Mouse (Mus musculus): ENCODE results near the gene Unc13b. TPM values are rescaled to one million over a fixed set of nuclear protein-coding genes. Genes with fewer than 3 reads are reported as not detected.

Gene Unc13b
- total RNA-seq, 2 experiments from 2014 or later, result 0.52 to 2.5 TPM

GRCm38 (mm10) chr4:43036356-43036755 is 22.4 kb upstream of the Unc13b start:
- no peak for ATAC-seq (replicated peaks; ENCODE audit: low FRiP score, low TSS enrichment, poor library complexity, severe bottlenecking)

GRCm38 (mm10) chr4:43037860-43038566 is 20.7 kb upstream of the Unc13b start:
- ATAC-seq (replicated peaks; ENCODE audit: low FRiP score, low TSS enrichment, poor library complexity, severe bottlenecking), result peak; percentile 77

- no peak for ATAC-seq (replicated peaks; ENCODE audit: low FRiP score, low TSS enrichment, poor library complexity, severe bottlenecking)
Measured at GRCm38 (mm10) chr4:43038567-43039495, 19.9 kb upstream of the Unc13b start.

- ATAC-seq (replicated peaks; ENCODE audit: low FRiP score, low TSS enrichment, poor library complexity, severe bottlenecking), result no peak
Measured at GRCm38 (mm10) chr4:43039609-43040008, 19.1 kb upstream of the Unc13b start.

- peak; percentile 90 for ATAC-seq (replicated peaks; ENCODE audit: low FRiP score, low TSS enrichment, poor library complexity, severe bottlenecking)
Measured at GRCm38 (mm10) chr4:43040114-43040572, 18.6 kb upstream of the Unc13b start.

GRCm38 (mm10) chr4:43040881-43041547 is 17.7 kb upstream of the Unc13b start:
- ATAC-seq (replicated peaks; ENCODE audit: low FRiP score, low TSS enrichment, poor library complexity, severe bottlenecking), result no peak

- ATAC-seq (replicated peaks; ENCODE audit: low FRiP score, low TSS enrichment, poor library complexity, severe bottlenecking), result peak; percentile 25; the same call in 1 of the 2 replicates
Measured at GRCm38 (mm10) chr4:43043644-43044357, 15.0 kb upstream of the Unc13b start.

GRCm38 (mm10) chr4:43044673-43045072 is 14.1 kb upstream of the Unc13b start:
- no peak for ATAC-seq (replicated peaks; ENCODE audit: low FRiP score, low TSS enrichment, poor library complexity, severe bottlenecking)

- ATAC-seq (replicated peaks; ENCODE audit: low FRiP score, low TSS enrichment, poor library complexity, severe bottlenecking), result no peak
Measured at GRCm38 (mm10) chr4:43045285-43045658, 13.5 kb upstream of the Unc13b start.

GRCm38 (mm10) chr4:43045659-43046302 is 13.0 kb upstream of the Unc13b start, which contains the start of gene Fam214b:
Gene Fam214b (minus strand): TSS chr4:43046220.
- ATAC-seq (replicated peaks; ENCODE audit: low FRiP score, low TSS enrichment, poor library complexity, severe bottlenecking), result peak; percentile 91

- no peak for ATAC-seq (replicated peaks; ENCODE audit: low FRiP score, low TSS enrichment, poor library complexity, severe bottlenecking)
Measured at GRCm38 (mm10) chr4:43046607-43047006, 12.1 kb upstream of the Unc13b start.

- 0 out of 2 replicates have a peak, but pooled peaks have one; percentile 38 for ATAC-seq (replicated peaks; ENCODE audit: low FRiP score, low TSS enrichment, poor library complexity, severe bottlenecking)
Measured at GRCm38 (mm10) chr4:43047231-43047630, 11.5 kb upstream of the Unc13b start.

GRCm38 (mm10) chr4:43052627-43053026 is 6.1 kb upstream of the Unc13b start:
- peak; percentile 88 for ATAC-seq (replicated peaks; ENCODE audit: low FRiP score, low TSS enrichment, poor library complexity, severe bottlenecking)

GRCm38 (mm10) chr4:43057654-43058053 is 1.1 kb upstream of the Unc13b start:
- no peak for ATAC-seq (replicated peaks; ENCODE audit: low FRiP score, low TSS enrichment, poor library complexity, severe bottlenecking)

- ATAC-seq (replicated peaks; ENCODE audit: low FRiP score, low TSS enrichment, poor library complexity, severe bottlenecking), result no peak; the same call in 1 of the 2 replicates
Measured at GRCm38 (mm10) chr4:43058392-43058752, 381 bp upstream of the Unc13b start.

GRCm38 (mm10) chr4:43059697-43060096 is 944 bp downstream of the Unc13b start:
- ATAC-seq (replicated peaks; ENCODE audit: low FRiP score, low TSS enrichment, poor library complexity, severe bottlenecking), result no peak

GRCm38 (mm10) chr4:43060286-43060685 is 1.5 kb downstream of the Unc13b start:
- no peak for ATAC-seq (replicated peaks; ENCODE audit: low FRiP score, low TSS enrichment, poor library complexity, severe bottlenecking)

GRCm38 (mm10) chr4:43065471-43065870 is 6.7 kb downstream of the Unc13b start:
- no peak for ATAC-seq (replicated peaks; ENCODE audit: low FRiP score, low TSS enrichment, poor library complexity, severe bottlenecking)

GRCm38 (mm10) chr4:43074923-43075322 is 16.2 kb downstream of the Unc13b start:
- no peak for ATAC-seq (replicated peaks; ENCODE audit: low FRiP score, low TSS enrichment, poor library complexity, severe bottlenecking)

Measured in megakaryocyte-erythroid progenitor cell, adult 5-6 weeks (primary cell).